Mouse (Mus musculus) right cerebral cortex, adult 18-20 months (tissue): ENCODE data around the gene Cstad.

ENCODE experiments used
- DNase-seq: peaks from one replicate; pipeline ENCODE4 v3.0.0; 2022; ENCODE audit warnings: mixed read lengths

Cstad gene

GRCm38 (mm10) chr2:30599621-30600020 lies 4.8 kb downstream of the Cstad start:
- no peak for DNase-seq

- DNase-seq: no peak
These were observed 5.5 kb downstream of the Cstad start for GRCm38 (mm10) chr2:30600291-30600690.

DNA sequence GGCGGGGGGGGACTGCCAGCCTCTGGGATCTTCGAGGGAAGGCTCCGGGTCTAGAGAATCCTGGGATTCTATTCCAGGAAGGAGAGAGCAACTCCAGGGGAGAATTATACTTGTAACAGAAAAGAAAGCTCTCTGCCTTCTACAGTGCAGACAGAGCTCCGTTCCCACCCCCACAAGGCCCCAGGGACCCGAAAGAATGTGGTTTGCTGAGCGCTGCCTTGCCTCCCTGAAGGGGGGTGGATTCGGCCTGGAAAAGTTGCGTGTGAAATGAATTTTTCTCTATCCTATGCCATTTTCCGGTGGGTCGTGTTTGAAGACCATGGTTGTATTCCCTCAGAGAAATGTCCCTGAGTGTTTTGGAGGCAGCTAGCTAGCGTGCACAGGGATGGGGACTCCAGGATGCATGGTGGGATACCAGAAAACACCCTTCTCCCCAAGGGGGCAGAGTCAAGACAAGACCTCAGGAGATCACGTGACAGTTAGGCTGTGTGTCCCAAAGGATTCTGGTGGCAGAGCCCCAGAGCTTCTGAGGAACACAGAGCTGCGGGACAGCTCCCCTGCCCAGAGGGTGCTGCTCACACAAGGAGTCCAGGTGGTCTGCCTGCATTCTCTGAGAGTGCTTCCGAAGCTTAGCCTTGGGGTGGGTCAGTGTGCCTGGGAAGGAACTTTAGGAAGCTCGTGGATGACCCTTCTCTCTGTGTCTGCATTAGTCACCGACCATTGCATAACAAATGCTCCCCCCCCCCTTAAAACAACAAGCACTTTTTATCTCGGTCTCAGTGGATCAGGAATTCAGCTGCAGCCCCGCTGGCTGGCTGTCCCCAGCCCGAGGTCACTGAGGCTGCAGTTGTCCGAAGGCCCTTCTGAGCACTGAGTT lies 6.4 kb downstream of the Cstad start:
- peak; percentile 62 for DNase-seq

DNA sequence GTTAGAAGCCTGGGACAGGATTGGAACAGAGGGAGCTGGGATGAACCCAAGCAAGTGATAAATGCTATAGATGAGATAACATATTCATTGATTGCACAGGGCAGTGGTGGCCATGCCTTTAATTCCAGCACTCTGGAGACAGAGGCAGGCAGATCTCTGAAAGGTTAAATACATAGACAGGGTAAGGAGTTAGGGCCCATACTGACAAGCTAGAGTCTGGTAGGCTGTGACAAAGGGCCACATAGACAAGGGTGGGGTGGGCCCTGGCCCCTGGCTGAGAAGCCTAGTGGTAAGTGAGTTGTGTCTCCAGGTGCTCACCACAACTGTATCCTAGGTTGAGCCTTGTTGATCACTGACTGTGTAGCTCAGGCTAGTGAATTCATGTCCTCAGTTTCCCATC lies 7.6 kb downstream of the Cstad start:
- DNase-seq: no peak

DNA sequence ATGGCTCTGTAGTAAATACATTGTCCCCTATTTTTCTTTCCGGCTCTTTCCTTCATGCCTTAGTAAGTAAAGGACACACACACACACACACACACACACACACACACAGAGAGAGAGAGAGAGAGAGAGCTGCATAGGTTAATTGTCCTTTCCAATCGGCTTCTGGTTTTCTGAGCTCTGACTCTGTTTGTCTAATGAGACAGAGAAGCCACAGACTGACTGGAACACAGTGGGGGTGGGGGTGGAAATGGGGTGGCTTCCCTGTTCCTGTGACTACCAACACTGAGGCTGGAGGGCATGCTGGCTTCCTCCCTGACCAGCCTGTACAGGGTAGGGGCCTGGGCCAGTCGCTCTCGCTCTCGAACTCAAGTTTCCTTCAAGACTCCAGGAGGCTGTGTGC lies 8.9 kb downstream of the Cstad start:
- DNase-seq: no peak

DNA sequence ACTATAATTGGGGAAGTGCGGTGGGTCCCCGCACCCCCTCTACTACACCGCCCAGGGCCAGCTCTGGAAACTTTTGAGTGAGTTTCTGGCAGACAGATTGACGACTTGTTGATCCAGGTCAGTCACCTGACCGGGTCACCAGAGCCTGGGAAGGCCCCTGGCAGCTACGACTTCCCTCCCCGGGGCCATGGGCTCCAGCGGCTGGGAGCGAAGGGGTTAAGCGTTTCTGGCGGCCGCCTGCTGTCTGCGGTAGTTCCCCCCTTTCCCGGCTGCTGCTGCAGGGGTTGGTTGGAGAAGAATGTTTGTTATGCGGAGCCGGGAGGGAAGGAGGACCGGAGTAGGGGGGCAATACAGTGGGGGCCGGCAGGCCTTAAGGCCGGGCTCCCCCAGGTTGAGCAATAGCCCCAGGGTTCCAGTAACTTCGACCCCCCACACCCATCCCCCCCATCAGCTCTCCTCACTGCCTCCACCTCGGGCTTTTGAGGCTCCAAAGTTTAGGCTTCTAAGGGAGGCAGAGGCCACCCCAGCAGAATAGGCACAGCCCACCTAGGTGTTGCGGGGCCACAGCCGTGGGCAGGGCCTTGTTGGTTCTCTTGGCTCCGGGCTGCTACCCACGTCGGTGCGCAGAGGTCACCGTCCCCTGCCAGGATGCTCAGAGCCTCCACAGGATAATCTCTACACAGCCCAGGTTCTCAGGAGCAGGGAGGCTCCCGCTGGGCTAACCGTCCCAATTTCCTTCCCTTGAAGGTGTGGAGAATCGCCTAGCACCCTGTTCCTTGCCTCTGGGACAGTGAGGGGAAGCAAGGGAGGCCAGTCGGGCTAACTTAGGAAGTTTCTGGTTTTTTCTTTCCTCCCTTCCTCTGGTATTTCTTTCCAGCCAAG lies 10.3 kb downstream of the Cstad start:
- DNase-seq: no peak

- DNase-seq: no peak
These were observed 10.9 kb downstream of the Cstad start for GRCm38 (mm10) chr2:30605762-30606051.

DNA sequence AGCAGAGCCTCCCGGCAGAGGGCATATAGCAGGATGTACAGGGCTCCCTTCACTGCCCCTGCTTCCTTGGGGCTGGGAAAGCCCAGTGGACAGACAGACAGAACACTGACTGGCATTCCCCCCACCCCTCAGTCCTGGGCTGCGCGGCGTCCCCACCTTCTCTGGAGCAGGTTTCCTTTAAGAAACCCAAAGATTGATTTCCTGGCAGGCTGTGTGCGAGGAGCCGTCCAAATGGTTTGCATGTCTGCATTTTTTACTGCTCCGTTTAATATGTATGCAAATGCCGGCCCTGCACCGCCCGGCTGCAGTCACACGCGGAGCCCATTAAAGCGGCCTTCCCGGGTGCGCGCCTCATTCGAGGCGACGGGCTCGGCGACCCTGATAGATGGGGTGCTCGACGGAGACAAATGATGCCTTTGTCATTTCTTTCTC lies 11.8 kb downstream of the Cstad start:
- DNase-seq: no peak

- DNase-seq: no peak
These were observed 13.1 kb downstream of the Cstad start for GRCm38 (mm10) chr2:30607941-30608340.

- no peak for DNase-seq
These were observed 13.9 kb downstream of the Cstad start for GRCm38 (mm10) chr2:30608690-30609201.

GRCm38 (mm10) chr2:30613574-30613973 lies 18.7 kb downstream of the Cstad start:
- peak; percentile 69 for DNase-seq

GRCm38 (mm10) chr2:30614151-30614923 lies 19.5 kb downstream of the Cstad start:
- no peak for DNase-seq

DNA sequence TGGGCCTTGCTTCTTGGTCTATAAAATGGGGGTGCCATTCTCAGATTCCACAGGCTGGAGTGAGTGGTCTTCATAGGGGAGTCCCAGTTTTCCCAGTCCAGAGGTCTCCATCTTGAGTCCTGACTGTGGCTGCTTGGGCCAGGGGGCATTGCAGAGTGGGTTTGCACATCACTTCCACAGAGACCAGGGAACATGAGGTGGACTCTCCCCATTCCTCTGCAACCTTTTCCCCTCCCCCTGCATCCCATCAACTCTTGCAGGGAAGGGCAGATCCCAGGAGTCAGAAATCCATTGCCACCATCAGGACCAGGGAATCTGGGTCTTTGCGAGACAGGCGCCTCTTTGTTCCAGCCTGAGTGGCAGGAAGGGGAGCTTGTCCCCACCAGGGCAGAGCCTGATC lies 21.0 kb downstream of the Cstad start:
- DNase-seq: no peak

GRCm38 (mm10) chr2:30616464-30616863 lies 21.6 kb downstream of the Cstad start:
- no peak for DNase-seq

DNA sequence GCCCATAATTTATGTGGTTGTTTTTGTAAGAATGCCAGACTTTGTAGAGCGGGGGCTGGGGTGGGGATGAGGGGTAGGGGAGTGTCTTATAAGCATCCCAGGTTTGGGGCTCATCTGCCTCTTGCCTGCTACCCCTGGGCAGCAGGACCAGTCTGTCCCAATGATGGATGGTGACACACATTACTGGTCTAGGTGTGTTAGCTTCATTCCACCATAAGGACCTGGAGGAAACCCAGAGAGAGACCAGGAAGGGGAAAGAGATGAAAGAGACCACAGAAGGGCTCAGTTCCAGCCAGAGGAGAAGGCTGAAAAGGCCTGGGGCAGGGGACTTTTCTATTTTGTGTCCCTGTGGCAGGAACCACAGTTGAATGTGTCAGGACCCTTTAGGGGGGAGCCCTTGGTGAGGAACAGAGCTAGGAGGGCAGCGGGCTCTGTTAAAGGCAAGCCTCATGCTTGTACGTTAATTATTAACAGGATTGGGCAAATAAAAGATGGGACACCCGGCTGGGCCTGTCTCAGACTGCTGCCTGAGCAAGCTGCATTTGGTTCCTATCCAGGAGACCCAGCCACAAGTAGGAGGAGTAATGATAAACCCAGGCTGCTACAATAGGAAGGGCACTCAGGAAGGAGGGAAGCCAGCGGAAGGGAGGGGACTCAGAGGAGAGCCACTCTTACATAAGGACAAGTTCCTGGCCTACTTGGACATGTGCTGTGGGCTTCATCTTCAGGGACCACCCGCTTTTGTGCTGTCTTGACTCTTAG lies 23.8 kb downstream of the Cstad start:
- no peak for DNase-seq

DNA sequence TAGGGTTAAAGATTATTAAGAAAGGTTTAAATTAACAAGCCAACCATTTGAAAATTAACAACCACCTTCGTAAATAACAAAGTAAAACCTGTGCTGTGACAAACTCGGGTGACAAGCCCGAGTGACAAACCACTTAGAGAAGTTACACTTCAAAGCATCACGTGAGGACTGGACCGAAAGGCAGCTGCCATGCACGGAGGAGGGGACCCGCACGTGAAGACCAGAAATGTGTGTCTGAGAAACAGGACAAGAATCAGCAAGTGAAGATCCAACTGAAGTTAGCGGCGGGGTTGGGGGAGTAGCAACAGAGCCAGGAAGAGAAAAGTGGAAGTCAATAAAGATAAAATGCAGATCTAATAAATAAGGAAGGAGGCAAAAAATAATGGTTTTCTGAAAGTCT lies 29.0 kb downstream of the Cstad start:
- DNase-seq: no peak

- DNase-seq: no peak
These were observed 30.5 kb downstream of the Cstad start for GRCm38 (mm10) chr2:30625296-30625826.

DNA sequence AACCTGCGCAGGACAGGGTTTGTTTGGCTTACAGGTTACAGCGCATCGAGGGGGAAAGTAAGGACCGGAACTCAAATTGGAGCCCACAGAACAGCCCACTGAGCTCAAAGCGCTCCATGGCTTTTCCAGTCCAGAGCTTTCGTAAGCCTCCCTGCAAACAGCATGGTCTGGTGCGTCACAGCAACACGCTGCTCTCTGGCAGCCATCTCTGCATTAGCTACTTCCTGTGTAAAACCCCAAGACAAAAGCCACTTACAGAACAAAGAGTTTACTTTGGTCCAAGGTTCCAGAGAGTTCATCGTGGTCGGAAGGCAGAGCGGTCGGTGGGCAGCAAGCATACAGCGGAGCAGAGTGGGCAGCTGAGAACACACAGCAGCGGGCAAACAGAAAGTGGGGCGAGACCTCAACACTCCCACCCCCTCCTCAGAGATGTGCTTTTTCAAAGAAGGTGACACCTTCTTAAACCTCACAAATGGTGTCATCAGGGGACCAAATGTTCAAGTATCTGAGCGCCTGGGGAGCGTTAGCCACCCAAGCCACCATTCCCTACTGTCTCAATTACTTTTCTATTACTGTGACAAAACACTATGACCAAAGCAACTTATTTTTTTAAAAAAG lies 31.3 kb downstream of the Cstad start:
- DNase-seq: no peak

GRCm38 (mm10) chr2:30627338-30627737 lies 32.5 kb downstream of the Cstad start:
- DNase-seq: no peak

DNA sequence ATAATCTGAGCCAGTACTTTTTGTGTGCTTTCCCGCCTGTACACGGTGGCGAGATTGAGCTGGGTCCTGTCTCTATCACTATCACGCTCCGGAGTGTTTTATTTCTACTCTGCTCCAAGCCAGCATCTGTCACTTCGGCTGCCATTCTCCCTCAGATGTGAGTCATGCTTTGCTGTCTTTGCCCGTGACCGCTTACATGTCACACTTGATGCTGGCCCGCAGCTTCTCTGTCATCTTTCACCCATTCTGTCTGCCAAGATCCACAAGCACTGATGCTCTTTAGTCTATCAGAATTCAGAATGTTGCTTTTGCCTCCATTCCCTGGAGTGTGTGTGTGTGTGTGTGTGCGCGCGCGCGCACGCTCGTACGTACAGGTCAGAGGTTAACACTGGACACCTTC lies 33.5 kb downstream of the Cstad start:
- no peak for DNase-seq

- DNase-seq: no peak
These were observed 34.4 kb downstream of the Cstad start for GRCm38 (mm10) chr2:30629038-30629761.
